Mouse (Mus musculus) monocyte, adult 5-6 weeks (primary cell): ENCODE measurements around the gene Olfr1230. TPM values are rescaled to one million over a fixed set of nuclear protein-coding genes. Genes with fewer than 3 reads are reported as not detected.

Experiments
- ATAC-seq: fragments of 153-309, 156-312 bp; replicated peaks from 2 replicates; pipeline ENCODE4 v1.8.0; 2017; ENCODE audit warnings: mild to moderate bottlenecking; ENCODE audit not compliant: low TSS enrichment, insufficient number of reproducible peaks, severe bottlenecking, poor library complexity, low FRiP score
- total RNA-seq: library from RNA; stranded (forward); fragments of 200-1000, 200-491, 200-594 nt; gene quantifications from 3 replicates; pipeline ENCODE4 v1.2.3, GENCODE M21; 2017

Olfr1230 gene
- total RNA-seq = not detected in 3 replicates

- no peak for ATAC-seq
Measured at GRCm38 (mm10) chr2:89297168-89297567, at the start of gene Olfr1230. Gene Olfr1230, minus strand, starts transcription at chr2:89297268.

DNA sequence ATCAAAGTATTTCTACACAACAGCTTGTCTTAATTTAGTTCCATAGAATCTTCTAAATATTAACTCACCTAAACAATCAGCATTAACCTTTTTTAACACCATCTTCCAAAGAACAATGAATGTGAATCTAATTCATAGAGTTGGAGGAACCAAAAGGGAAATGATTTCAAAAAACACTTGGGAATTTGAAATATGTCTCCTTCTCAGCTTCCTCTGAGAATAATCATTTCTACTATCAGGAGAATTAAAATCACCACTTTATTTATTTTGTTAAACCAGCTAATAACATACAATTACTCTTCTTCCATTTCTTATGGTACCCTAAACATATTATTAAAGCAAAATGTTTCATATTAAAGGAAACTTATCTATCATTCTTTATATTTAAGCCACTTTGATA is 45.2 kb upstream of the Olfr1230 start, which contains the start of gene Olfr1233:
Gene Olfr1233, minus strand, starts transcription at position 101 of the 400 bp plus-strand sequence.
- no peak for ATAC-seq

- ATAC-seq = no peak
Measured at GRCm38 (mm10) chr2:89329575-89329974, 32.5 kb upstream of the Olfr1230 start, which contains the start of gene Olfr1232. Gene Olfr1232, minus strand, starts transcription at chr2:89329675.

DNA sequence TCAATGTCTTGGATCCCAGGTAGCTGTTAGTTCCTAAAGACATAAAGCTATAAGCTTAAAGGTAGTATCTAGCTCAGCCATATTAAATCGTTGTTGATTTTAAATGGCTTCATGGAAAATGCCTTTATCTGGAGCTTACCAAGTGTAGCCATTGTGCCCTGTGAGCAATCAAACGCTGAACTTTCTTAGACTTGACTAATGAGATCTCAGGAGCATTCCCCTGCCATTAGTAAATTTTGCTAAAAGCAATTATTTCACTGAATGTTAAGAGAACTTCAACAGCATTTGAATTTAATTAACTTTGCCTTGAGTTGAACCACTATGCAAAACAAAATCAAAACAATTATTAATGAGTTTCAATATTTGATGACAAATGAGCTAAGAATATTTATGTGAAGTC is 9.9 kb upstream of the Olfr1230 start, which contains the start of gene Olfr1231:
Gene Olfr1231, minus strand, starts transcription at position 101 of the 400 bp plus-strand sequence.
- no peak for ATAC-seq

DNA sequence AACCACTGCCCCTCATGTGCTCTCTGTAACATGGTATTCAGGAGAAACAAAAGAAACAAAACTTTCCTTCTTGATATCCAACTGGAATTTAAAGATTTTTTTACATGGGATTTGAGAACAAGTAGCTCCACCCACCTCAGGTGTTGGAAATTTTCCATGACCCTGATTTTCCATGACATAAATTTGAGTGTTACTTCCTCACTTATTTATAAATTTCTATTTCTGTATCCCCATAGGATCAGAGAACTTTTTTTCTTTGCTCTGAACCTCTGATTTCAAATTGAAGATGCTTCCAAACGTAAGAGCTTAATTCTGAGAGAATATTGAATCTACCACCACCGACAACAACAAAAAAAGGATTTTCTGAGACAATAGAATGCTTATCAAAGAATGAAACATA is 9.2 kb downstream of the Olfr1230 start, which contains the start of gene Olfr1229:
Gene Olfr1229, minus strand, starts transcription at position 101 of the 400 bp plus-strand sequence.
- no peak for ATAC-seq

- ATAC-seq = no peak
Measured at GRCm38 (mm10) chr2:89253962-89254361, 43.1 kb downstream of the Olfr1230 start, which contains the start of gene Olfr1228. Gene Olfr1228, minus strand, starts transcription at chr2:89254062.

Other genes starting within 250 kb of the Olfr1230 start
- not detected in 3 replicates for gene Olfr1218, start 236.1 kb downstream of the Olfr1230 start, total RNA-seq
- not detected in 3 replicates for gene Olfr1219, start 213.8 kb downstream of the Olfr1230 start, total RNA-seq
- not detected in 3 replicates for gene Olfr1220, start 190.4 kb downstream of the Olfr1230 start, total RNA-seq
- gene Olfr1221, start 180.0 kb downstream of the Olfr1230 start, total RNA-seq = not detected in 3 replicates
- 0.96 TPM in 1 of 3 replicates, not detected in the others for gene Olfr1222, start 164.2 kb downstream of the Olfr1230 start, total RNA-seq
- gene Olfr1223, start 145.7 kb downstream of the Olfr1230 start, total RNA-seq = not detected in 3 replicates
- not detected in 3 replicates for gene Olfr1224-ps1, start 133.2 kb downstream of the Olfr1230 start, total RNA-seq
- gene Olfr1225, start 122.6 kb downstream of the Olfr1230 start, total RNA-seq = not detected in 3 replicates
- gene Olfr1226, start 97.2 kb downstream of the Olfr1230 start, total RNA-seq = not detected in 3 replicates
- gene Olfr1228, start 43.2 kb downstream of the Olfr1230 start, total RNA-seq = 1.0 TPM in 1 of 3 replicates, not detected in the others
- not detected in 3 replicates for gene Olfr1229, start 9.3 kb downstream of the Olfr1230 start, total RNA-seq
- 1.3 TPM in 1 of 3 replicates, not detected in the others for gene Olfr1231, start 9.8 kb upstream of the Olfr1230 start, total RNA-seq
- gene Olfr1232, start 32.4 kb upstream of the Olfr1230 start, total RNA-seq = not detected in 3 replicates
- not detected in 3 replicates for gene Olfr1233, start 45.1 kb upstream of the Olfr1230 start, total RNA-seq
- gene Olfr1234, start 67.6 kb upstream of the Olfr1230 start, total RNA-seq = not detected in 3 replicates
- gene Olfr1238, start 112.4 kb upstream of the Olfr1230 start, total RNA-seq = not detected in 3 replicates
- not detected in 3 replicates for gene Olfr1239, start 123.1 kb upstream of the Olfr1230 start, total RNA-seq
- not detected in 3 replicates for gene Olfr1240, start 145.7 kb upstream of the Olfr1230 start, total RNA-seq
- not detected in 3 replicates for gene Olfr1241, start 189.9 kb upstream of the Olfr1230 start, total RNA-seq
- gene Olfr1242, start 201.1 kb upstream of the Olfr1230 start, total RNA-seq = not detected in 3 replicates
- gene Olfr1243, start 234.2 kb upstream of the Olfr1230 start, total RNA-seq = not detected in 3 replicates